Mouse (Mus musculus) midbrain, embryonic 14.5 days (tissue): ENCODE data around the gene Dusp22. TPM values are rescaled to one million over a fixed set of nuclear protein-coding genes. Genes with fewer than 3 reads are reported as not detected.

Experiments used
- ATAC-seq: fragments of 200-750 bp; cut with Nextera tagmentation; 2 replicates; pipeline ENCODE4 v1.8.0; 2017; ENCODE audit warnings: moderate number of reproducible peaks, moderate library complexity; ENCODE audit not compliant: low FRiP score, low TSS enrichment
- DNase-seq: peaks from one replicate; pipeline ENCODE4 v3.0.0-alpha.2; 2015
- H3K27ac ChIP-seq: fragments of 300-500 bp; sonication (generic); replicated peaks from 2 replicates; pipeline ENCODE4 v1.5.1; 2014; ENCODE audit warnings: mild to moderate bottlenecking, low read depth, low read length, moderate library complexity
- H3K27me3 ChIP-seq: fragments of 300-500 bp; sonication (generic); 2 replicates; pipeline ENCODE4 v1.6.1; 2014; ENCODE audit warnings: low read length, control low read depth, mixed read lengths; ENCODE audit not compliant: control insufficient read depth, insufficient read depth
- H3K36me3 ChIP-seq: fragments of 300-500 bp; sonication (generic); 2 replicates; pipeline ENCODE4 v1.6.1; 2014; ENCODE audit warnings: low read length, control low read depth; ENCODE audit not compliant: control insufficient read depth, insufficient read depth
- H3K4me1 ChIP-seq: fragments of 300-500 bp; sonication (generic); 2 replicates; pipeline ENCODE4 v1.6.1; 2014; ENCODE audit warnings: mild to moderate bottlenecking, antibody characterized with exemption, low read length, control low read depth; ENCODE audit not compliant: control insufficient read depth, insufficient read depth
- H3K4me2 ChIP-seq: fragments of 300-500 bp; sonication (generic); 2 replicates; pipeline ENCODE4 v1.6.1; 2014; ENCODE audit warnings: mild to moderate bottlenecking, low read length, moderate library complexity
- H3K4me3 ChIP-seq: fragments of 300-500 bp; sonication (generic); replicated peaks from 2 replicates; pipeline ENCODE4 v1.5.1; 2014; ENCODE audit warnings: low read depth, low read length
- H3K9ac ChIP-seq: fragments of 300-500 bp; sonication (generic); replicated peaks from 2 replicates; pipeline ENCODE4 v1.6.1; 2014; ENCODE audit warnings: mild to moderate bottlenecking, low read length, moderate library complexity
- H3K9me3 ChIP-seq: fragments of 300-500 bp; sonication (generic); 2 replicates; pipeline ENCODE4 v1.6.1; 2016; ENCODE audit warnings: low read length, control low read depth, mixed read lengths; ENCODE audit not compliant: control insufficient read depth
- WGBS: fragments of 180-500 bp; shearing (Covaris S2); extraction: QIAGEN DNeasy Blood & Tissue Kit; methylation state at CpG from one replicate; pipeline ENCODE4 v1.1.7; 2014; 5-methylcytosine and 5-hydroxymethylcytosine counted together
- polyA plus RNA-seq: library from polyadenylated mRNA; unstranded; fragments of >200 nt; fragmentation: Nextera tagmentation; extraction: Ambion mirVana; gene quantifications from 2 replicates; pipeline ENCODE4 v1.2.1, GENCODE M21; 2014

The Dusp22 gene
- polyA plus RNA-seq, result 23.4 and 27.9 TPM in 2 replicates

GRCm38 (mm10) chr13:30659613-30660505 is at the start of gene Dusp22:
TSS of gene Dusp22 (plus strand) at chr13:30659999.
- peak within 1 kb of the TSS; percentile 70 for H3K27ac ChIP-seq
- peak within 1 kb of the TSS; percentile 76 for H3K9ac ChIP-seq
- H3K36me3 ChIP-seq, result no peaks in the 10 kb centered on the region
- H3K4me2 ChIP-seq, result peak within 1 kb of the TSS; percentile 65
- peak; percentile 94 for ATAC-seq
- H3K27me3 ChIP-seq, result no peaks in the 10 kb centered on the region
- no peaks in the 10 kb centered on the region for H3K9me3 ChIP-seq
- H3K4me1 ChIP-seq, result peaks cover 7% of the 10 kb centered on the region; the same call in 1 of the 2 replicates
- H3K4me3 ChIP-seq, result peak within 1 kb of the TSS; percentile 62
- WGBS, result under 1% methylated on average over 68 of the region's 74 CpGs
- peak; percentile 92 for DNase-seq

GRCm38 (mm10) chr13:30612079-30612794 is 47.6 kb upstream of the Dusp22 start:
- Histone ChIP-seq H3K9me3 (no peaks in the 10 kb centered on the region), H3K27ac (no peak overlapping the region), H3K9ac (no peak overlapping the region), H3K36me3 (no peaks in the 10 kb centered on the region), H3K4me2 (no peak overlapping the region), H3K27me3 (no peaks in the 10 kb centered on the region), H3K4me1 (no peaks in the 10 kb centered on the region), H3K4me3 (no peak overlapping the region)
- DNase-seq (no peak), ATAC-seq (no peak)
- 87% methylated on average over 6 of the region's 6 CpGs for WGBS

- Histone ChIP-seq H3K27me3 (no peaks in the 10 kb centered on the region), H3K36me3 (no peaks in the 10 kb centered on the region), H3K27ac (no peak overlapping the region), H3K4me3 (no peak overlapping the region), H3K4me1 (no peaks in the 10 kb centered on the region), H3K9ac (no peak overlapping the region), H3K9me3 (no peaks in the 10 kb centered on the region), H3K4me2 (no peak overlapping the region)
- ATAC-seq (no peak), DNase-seq (no peak)
- WGBS, result 63% methylated on average over 3 of the region's 3 CpGs
These were observed 40.1 kb upstream of the Dusp22 start for GRCm38 (mm10) chr13:30619684-30620083.

- Histone ChIP-seq H3K9me3 (no peaks in the 10 kb centered on the region), H3K36me3 (no peaks in the 10 kb centered on the region), H3K9ac (no peak overlapping the region), H3K4me3 (no peak overlapping the region), H3K27ac (no peak overlapping the region), H3K4me2 (no peak overlapping the region), H3K27me3 (no peaks in the 10 kb centered on the region), H3K4me1 (no peaks in the 10 kb centered on the region)
- no peak for ATAC-seq
- 37% methylated on average over 8 of the region's 8 CpGs for WGBS
- peak; percentile 20 for DNase-seq
These were observed 31.4 kb upstream of the Dusp22 start for GRCm38 (mm10) chr13:30628195-30629048.

GRCm38 (mm10) chr13:30629794-30630410 is 29.9 kb upstream of the Dusp22 start:
- Histone ChIP-seq H3K27ac (no peak overlapping the region), H3K36me3 (no peaks in the 10 kb centered on the region), H3K4me3 (no peak overlapping the region), H3K27me3 (no peaks in the 10 kb centered on the region), H3K4me1 (no peaks in the 10 kb centered on the region), H3K9ac (no peak overlapping the region), H3K9me3 (no peaks in the 10 kb centered on the region), H3K4me2 (no peak overlapping the region)
- ATAC-seq (no peak), DNase-seq (no peak)
- WGBS, result 87% methylated on average over 10 of the region's 10 CpGs

GRCm38 (mm10) chr13:30632998-30633397 is 26.8 kb upstream of the Dusp22 start:
- H3K9ac ChIP-seq, result no peak overlapping the region
- H3K4me2 ChIP-seq, result no peak overlapping the region
- WGBS, result 81% methylated on average over 6 of the region's 6 CpGs
- H3K4me1 ChIP-seq, result no peaks in the 10 kb centered on the region
- H3K27me3 ChIP-seq, result no peaks in the 10 kb centered on the region
- no peak overlapping the region for H3K27ac ChIP-seq
- no peak for DNase-seq
- ATAC-seq, result no peak
- no peak overlapping the region for H3K4me3 ChIP-seq
- no peaks in the 10 kb centered on the region for H3K9me3 ChIP-seq
- H3K36me3 ChIP-seq, result no peaks in the 10 kb centered on the region

DNA sequence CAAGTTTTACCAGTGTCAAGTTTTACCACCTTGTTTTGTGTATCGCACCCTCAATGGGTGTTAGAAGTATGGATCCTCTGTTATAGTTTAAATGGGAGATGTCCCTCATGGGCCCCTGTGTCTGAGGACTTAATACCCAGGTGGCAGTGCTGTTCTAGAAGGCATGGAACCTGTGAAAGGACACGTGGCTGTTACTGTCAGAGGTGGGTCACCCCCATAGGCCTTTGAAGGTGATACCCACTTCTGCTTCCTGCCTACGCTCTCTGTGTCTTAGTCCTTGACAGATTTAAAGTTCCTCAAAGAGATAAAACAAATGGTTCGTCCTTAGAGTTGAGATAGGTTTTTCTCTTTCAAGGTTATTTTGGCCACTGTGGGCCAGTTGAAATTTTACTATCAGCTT is 23.3 kb upstream of the Dusp22 start:
- H3K9ac ChIP-seq, result no peak overlapping the region
- no peaks in the 10 kb centered on the region for H3K9me3 ChIP-seq
- no peaks in the 10 kb centered on the region for H3K36me3 ChIP-seq
- no peaks in the 10 kb centered on the region for H3K27me3 ChIP-seq
- H3K4me2 ChIP-seq, result no peak overlapping the region
- 87% methylated on average over 4 of the region's 4 CpGs for WGBS
- no peaks in the 10 kb centered on the region for H3K4me1 ChIP-seq
- H3K27ac ChIP-seq, result no peak overlapping the region
- H3K4me3 ChIP-seq, result no peak overlapping the region
- ATAC-seq (no peak), DNase-seq (no peak)
